Mouse (Mus musculus) retina, postnatal 7 days (tissue): ENCODE data around the gene Hoxa13.

Experiments used
- DNase-seq: peaks from one replicate; pipeline ENCODE4 v3.0.0-alpha.2; 2012; ENCODE audit warnings: low read depth, low spot score

The Hoxa13 gene

DNA sequence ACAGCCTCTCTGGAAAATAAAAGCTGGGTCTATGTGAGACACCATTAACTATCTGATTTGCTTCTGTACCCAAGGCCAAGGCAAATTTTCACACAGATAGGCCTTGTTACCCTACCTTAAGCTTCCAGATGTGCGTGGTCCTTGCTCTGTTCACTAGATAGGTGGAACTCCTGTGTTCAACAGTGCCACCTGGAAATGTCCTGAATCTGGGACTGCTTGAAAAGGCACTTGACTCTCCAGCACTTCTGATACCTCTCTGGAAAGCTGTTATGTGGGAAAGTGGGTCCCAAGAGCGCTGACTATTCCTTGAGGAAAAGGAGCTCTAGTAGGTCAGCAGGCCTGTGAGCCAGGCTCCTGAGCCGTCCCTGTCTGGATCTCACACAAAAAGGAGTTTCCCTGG lies 23.9 kb downstream of the Hoxa13 start:
- no peak for DNase-seq

DNA sequence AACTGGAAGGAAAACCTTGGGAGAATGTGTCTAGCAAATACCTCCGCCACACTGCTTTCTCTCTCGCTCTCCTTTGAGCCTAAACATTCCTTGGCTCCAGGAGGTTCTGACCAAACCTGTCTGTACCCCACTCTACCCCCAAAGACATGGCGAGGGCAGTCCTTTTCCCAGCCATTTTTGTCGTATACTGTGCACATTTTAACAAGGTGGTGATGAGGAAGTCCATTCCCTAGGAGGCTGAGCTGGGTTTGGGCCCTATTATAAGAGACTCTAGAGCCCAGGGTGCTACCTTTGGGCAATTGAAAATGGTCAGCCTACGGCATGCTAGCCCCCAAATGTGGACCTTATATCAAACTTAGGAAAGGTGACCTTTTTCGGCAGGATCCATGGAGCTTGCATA lies 24.8 kb downstream of the Hoxa13 start:
- DNase-seq, result no peak

DNA sequence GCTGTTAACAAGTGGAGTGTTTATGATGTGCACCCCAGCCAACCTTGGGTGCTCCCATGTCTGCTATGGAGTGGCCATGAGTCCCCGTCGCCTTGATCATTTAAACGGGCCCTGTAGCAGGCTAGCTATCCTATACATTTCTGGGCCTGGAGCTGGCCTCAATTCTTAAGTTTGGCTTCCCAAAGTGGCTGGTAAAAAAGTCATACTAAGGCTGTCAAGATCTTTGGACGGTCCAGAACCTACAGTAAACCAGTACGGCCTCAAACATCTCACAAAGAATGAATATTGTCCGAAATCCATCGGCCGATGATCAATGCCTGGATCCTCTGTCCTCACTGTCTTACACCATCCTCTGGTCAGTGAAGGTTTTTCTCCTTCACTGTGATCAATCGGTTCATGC lies 25.4 kb downstream of the Hoxa13 start:
- DNase-seq, result no peak

DNA sequence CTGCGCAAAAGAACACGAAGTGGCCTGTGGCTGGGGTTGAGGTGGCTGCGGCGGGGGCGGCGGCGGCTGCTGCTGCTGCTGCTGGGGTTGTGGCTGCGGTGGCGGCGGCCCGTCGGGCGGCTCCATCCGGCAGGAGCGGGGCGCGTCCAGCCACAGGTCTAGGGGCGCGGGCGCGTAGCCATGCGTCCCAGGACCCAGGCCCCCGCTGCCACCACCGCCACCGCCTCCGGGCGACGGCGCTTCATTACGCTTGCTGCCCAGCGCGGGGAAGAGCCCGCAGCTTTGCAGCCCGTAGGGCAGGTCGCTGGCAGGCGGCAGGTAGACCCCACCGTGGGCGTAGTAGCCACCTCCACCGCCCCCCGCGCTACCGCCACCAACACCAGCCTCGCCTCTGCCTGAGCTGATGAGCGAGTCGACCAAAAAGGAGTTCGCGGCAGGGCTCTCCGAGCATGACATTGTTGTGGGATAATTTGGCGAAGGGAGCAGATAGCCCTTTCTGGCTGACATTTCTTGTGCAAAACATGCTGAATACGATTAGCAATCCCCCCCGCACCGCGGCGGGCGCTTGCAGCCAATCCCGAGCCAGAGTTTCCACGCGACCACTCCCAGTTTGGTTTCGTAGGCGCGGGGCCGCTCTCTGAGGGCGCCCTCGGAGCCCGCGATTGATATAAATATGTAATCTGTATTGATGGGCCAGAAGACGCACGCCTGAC lies 26.1 kb downstream of the Hoxa13 start:
- no peak for DNase-seq

DNA sequence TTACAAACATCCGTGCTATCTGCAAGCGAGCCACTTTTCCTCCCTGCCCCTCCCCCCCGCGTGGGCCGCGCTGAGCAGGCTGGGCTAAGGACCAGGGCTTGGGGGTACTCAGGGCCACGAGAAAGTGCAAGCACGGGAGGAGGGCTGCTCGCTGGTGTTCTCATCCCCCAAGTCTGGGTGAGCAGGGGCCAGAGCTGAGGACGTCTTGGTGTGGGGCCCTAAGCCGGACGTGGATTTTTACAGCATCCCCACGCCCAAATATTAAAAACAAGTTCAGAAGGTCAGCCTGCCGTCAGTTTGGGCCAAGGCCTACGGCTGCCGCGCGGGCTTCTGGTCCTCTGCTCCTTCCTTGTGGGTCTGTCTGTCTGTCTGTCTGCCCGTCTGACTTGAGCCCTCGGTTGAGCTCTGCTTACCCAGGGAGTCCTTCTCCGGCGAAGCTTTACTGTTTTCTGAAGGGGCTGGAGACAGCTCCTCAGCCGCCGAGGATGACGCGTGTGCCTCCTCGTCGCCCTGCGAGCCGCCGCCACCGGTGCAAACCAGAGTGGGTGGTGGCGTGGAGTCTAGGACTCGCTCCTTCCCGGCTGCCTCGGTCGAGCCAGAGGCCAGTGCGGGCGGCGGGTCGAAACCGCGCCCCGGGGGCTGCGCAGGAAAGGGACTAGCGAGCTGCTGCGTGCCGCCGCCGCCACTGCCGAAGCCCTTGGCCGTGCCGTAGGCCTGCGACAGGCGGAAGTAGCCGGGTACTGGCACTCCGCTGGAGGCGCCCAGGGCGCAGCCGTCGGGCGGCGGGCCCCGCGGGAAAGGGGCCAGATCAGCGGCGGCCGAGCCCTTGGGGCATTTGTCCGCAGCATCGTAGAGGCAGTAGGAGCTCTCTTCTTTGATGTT lies 26.9 kb downstream of the Hoxa13 start:
- DNase-seq, result no peak

DNA sequence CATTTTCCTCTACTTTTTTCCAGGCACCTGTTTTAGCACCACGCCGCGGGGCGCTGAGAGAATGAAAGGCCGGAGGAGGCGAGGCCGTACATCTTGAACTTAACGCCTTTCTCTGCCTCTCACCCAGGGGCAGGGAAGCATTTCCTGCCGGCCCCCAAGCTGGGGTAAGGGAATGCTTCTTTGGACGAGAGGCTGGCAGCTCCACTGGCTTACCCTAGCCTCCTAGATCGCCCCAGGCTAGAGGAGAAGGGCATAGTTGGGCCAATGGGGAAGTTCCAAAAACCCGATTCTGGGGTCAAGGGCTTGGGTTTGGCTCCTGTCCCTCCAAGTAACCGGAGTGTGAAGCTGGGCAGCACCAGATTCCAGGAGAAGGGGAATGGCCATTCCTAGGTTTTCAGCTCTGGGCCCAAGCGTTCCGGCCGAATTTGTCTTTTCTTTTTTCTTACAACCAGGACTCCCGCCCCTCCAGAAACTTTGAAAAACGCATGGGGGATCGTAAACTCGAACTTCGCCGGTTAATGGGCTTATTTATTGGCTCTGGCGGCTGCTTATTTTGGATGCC lies 27.6 kb downstream of the Hoxa13 start:
- no peak for DNase-seq

DNA sequence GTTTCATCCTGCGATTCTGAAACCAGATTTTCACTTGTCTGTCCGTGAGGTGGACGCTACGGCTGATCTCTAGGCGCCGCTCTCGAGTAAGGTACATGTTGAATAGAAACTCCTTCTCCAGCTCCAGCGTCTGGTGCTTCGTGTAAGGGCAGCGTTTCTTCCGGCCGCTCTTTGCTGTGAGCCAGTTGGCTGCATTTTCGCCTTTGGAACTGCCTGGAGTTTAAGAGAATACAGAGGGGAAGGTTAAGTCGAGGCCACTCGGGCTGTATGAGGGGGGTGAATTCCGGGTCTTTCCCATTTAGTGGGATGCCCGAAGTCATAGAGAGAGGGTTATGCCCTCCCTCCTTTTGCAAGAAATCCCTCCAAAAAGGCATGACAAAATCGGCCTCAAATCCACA lies 28.1 kb downstream of the Hoxa13 start:
- no peak for DNase-seq

DNA sequence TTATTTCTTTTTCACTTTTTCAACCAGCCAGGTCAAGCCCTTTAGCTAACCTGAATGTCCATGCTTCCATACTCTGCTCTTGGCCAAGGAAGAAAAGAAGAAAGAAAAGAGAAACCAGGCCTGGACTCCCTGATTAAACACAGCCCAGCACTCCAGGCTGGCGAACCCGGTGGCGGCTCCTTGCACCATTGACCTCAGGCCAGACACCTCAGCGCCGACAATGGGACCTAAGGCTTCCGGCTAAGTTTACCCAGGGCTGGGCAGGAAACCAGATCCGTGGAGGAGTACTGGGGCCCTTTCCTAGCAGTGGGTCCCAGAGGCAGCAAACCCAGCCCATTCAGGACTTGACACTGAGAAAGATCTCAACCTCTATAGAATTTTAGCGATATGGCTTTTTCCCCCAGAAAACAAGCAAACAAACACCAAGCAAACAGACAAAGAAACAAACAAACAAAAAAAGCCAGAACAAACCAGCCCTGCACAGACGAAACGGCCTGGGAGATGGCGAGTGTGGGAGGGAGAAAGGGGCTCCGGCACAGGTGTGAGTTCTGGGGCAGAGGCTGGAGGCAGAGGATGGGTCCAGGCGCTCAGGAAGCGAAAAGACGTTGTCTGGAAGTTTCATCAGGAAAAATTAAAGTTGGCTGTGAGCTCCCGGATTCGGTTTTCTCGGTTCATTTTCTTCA lies 28.7 kb downstream of the Hoxa13 start:
- DNase-seq, result no peak

DNA sequence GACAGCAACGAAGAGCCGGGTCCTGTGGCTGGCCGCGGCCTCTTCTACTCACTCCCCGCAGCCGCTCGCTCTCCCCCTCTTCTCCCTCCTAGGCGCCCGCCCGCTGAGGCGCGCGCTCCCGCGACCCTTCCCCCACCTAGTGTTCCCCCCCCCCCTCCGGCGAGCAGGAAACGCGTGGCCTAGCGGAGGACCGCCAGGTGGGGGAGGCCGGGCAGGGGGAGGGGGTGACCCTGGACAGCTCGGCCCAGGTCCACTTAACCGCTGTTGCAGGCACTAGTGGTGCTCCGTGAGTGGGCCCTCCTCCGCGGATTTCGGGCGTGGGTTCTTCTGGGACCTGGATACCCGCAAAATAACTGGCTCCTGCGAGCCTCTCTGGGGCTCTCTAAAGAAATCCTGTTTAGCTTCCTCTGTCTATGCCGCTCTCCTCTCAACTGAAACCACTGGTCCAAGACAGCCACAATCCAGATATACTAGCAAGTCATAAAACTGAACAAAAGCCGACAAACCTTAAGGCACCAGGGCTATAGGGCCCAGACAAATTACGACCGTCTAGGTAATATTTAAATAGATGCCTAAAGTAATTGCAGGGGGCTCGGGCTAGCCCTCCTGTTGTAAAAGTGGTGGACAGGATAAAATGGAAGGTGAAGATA lies 30.0 kb downstream of the Hoxa13 start, which contains the start of gene Hoxa9:
Hoxa9 (minus strand) TSS at position 574 of the 650 bp plus-strand sequence.
- DNase-seq, result no peak

DNA sequence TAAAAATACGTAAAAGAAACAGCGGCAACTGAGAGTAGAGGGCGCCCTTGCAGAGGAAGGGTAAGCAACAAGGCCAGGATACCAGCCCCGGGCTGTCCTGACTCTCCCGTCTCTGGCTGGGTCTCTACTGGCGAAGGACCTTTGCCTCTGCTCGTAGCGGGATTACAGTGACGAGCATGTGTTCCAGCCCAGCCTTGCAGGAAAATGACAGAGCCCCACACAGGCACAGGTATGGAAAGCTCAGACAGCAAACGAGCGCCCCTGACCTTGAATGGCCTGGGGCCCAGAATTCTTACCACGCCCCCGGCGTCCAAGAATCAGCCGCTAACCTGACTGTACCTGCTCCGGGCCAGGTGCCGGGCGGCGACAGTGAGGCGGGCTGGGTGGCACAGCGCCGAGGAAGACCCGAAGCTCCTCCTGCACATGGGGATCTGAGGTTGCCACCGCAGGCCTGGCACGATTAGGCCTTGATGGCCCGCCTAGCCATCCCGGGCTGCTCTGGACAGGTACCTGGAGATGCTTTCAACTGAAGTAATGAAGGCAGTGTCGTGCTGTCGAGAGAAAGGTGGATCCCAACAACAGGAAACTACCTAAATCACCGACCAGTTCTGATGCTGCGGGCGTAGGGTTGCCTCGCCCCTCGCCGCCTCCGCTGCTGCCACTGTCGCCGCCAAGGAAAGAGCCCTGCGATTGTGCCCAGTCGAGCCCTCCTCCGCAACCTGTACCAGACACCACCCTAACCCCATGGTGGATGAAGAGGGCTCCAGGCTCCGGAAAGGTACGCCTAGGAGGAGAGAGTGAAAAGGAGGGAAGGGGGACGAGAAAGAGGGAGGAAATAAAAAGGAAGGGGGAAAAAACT lies 30.9 kb downstream of the Hoxa13 start:
- DNase-seq, result no peak

DNA sequence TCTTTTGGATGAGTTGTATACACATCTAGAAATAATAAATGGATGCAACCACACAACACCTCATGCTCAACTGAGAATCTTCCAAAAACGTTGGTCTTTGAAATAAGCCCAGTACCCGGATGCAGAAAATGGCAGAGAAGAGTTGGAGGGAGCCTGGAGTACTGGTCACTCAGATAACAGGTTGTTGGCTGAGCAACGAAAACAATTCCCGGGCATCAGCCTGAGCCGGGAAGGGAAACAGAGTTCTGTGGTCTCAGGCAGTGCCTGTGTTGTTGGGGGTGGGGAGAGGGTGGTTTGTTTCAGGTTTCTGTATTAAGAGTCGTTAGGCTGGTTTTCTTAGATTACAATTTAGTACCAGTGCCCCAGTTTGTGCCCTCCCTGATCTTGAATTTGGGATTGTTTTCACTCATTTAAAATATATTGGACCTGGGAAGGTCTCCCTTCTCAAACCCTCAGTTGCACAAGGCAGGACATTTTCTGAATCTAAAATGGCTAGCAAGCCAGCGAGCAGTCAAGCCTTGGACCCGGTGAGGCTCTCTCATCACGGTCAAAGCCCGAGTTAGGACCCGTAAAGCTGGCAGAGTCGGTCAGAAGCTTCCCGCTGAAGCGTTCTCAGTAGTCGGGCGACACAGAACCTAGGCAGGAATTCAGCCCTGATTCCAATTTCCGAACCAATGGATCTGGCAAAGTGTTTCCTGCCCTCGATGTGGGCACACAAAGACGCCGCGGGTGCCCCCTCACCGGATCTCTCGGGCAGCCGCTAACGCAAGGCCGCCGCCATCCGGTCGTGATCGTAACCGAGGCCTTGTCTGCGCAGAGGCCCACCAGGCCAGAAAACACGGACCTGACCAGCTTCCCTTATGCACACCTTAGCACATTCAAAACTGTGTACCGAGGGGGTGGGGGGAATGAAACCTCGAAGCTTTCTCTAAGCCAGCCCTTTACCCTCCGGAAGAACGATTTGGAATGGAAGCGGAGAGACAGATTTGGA lies 31.9 kb downstream of the Hoxa13 start:
- no peak for DNase-seq

DNA sequence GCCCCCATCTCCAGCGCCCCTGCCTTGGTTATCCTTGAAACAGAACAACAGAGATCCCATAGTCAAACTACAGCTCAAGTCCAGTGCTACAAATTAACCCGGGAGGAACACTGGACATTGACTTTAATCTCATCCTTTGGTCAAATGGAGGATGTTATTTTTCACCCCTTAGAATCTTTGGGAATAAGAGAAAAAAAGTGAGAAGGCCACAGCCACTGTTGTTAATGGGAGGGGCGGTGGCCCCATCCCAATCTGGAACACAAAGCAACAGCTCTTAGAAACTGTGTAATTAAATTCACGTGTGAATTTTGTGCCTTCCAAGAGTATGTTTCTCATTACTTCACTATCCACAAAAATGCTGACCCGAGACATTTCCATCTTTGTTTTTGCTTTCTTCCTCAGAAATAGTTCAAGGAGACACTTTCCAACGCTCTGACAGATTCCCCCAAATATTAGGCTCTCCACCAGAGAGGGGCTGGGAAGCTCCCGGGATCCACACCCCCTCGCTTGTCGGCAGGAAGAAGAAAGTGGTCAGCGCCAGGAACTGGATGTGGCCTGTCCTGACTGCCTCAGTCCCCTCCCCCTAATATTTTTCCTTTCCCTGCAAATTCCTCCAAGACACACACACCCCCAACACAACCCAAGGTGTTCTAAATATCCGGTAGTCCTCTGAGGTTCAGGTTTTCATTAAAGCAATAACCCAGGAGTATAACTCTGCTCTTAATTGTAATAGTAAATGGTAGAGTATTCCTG lies 33.0 kb downstream of the Hoxa13 start:
- DNase-seq, result no peak

DNA sequence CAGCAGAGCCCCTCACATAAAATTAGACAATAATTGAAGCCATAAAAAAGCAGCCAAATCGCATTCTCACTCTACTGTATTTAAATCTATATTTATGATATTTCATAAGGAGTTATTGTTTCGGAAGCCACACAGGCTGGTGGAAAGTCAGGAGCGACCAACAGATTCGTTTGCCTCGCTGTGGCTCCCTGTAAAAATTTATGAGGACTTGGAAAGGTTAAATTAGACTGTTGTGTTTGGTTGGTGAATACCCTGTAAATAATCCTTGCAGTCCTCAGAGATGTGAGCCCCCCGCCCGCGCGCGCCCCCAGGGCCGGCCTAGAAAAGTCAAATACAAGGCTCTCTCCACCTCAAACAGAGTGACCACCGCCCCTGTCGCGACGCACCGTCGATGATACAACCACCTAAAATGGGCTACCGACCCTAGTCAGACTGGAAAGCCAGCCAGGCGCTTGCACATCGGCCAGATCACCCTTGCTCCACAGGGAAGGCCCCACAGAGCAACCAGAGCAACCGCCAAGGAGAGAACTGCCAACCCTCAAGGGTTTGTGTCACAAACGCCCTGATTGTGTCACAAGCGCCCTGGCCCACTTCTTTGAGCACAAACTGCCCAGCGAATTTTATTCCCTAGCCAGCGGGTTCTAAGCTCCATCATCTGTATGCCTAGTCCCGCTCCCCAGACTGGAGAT lies 34.0 kb downstream of the Hoxa13 start:
- no peak for DNase-seq

DNA sequence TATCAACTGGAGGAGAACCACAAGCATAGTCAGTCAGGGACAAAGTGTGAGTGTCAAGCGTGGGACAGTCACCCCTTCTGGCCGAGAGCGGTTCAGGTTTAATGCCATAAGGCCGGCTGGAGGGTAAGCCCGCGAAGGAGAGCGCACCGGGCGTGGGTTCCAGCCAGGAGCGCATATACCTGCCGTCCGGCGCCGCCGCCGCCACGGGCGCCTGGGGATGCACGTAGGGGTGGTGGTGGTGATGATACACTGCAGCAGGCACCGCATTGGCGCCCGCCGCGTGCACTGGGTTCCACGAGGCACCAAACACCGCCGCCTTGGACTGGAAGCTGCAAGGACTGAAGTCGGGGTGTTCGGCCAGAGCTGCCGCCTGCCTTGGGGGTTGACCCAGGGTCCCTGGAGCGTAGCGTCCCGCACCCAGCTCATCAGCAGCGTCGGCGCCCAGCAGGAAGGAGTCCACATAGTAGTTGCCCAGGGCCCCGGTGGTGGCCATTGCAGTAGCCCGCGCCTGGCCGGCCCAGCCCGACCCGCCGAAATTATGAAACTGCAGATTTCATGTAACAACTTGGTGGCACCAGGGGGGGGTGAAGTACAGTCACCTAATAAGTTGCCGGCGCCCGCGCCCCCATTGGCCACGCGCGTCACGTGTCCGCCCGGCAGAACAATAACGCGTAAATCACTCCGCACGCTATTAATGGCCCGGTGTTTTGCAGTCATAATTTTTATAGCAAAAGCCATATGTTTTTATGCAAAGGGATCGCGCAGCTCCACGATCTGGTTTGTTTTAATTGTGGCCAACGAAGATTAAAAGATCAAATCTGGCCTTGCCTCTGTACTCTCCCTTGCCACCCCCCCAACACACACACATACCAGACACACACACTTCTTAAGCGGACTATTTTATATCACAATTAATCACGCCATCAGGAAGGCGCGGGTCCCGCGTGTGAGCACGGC lies 34.8 kb downstream of the Hoxa13 start:
- DNase-seq, result no peak

DNA sequence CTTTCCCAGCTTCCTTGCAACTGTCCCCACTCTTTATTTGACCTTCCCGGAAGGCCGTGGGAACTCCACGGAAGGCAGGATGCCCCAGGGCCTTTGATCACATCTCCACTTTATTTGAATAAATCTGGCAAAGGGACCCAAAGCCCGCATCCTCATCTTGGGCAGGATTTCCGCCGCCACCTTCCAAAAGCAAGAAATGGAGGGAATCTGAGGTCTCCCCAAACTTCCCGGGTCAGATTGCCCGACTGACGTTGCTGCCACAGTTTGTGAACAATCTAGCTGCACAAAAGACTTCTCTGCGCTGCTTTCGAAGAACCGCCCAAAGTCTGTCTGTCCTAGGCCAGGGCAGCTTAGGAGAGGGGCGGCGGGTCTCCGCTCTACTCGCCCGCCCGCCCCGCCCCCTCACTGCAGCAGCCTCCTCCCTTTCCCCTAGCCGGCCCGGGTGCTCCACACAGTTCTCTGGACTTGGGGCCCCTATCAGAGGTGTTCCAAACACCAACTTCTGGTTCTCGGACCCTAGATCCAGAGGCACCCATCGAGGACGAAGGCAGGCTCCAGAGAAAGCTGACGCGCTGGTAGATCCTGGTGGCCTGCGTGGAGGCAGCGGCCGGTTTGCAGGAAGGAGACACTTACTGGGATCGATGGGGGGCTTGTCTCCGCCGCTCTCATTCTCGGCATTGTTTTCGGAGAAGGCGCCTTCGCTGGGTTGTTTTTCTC lies 35.6 kb downstream of the Hoxa13 start:
- DNase-seq, result no peak
